Mouse (Mus musculus) midbrain, embryonic 12.5 days (tissue): ENCODE measurements at regions not wholly inside any gene's neighbourhood (a gene's known extent, or its start where the extent isn't known, plus 50 kb on each side); places are given as distances from the start of the nearest gene placed in this dataset.

Experiments
- ATAC-seq: fragments of 200-750 bp; cut with Nextera tagmentation; 2 replicates; pipeline ENCODE4 v1.8.0; 2017; ENCODE audit warnings: low read depth, moderate TSS enrichment, moderate library complexity; ENCODE audit not compliant: low FRiP score
- H3K27ac ChIP-seq: fragments of 300-500 bp; sonication (generic); replicated peaks from 2 replicates; pipeline ENCODE4 v1.5.1; 2016; ENCODE audit warnings: mild to moderate bottlenecking
- H3K27me3 ChIP-seq: fragments of 300-500 bp; sonication (generic); 2 replicates; pipeline ENCODE4 v1.6.1; 2016; ENCODE audit warnings: mild to moderate bottlenecking
- H3K36me3 ChIP-seq: fragments of 300-500 bp; sonication (generic); 2 replicates; pipeline ENCODE4 v1.6.1; 2016
- H3K4me1 ChIP-seq: fragments of 300-500 bp; sonication (generic); 2 replicates; pipeline ENCODE4 v1.6.1; 2016
- H3K4me2 ChIP-seq: fragments of 300-500 bp; sonication (generic); replicated peaks from 2 replicates; pipeline ENCODE4 v1.6.1; 2016; ENCODE audit warnings: mild to moderate bottlenecking, moderate library complexity
- H3K4me3 ChIP-seq: fragments of 300-500 bp; sonication (generic); 2 replicates; pipeline ENCODE4 v1.5.1; 2016; ENCODE audit warnings: mild to moderate bottlenecking
- H3K9ac ChIP-seq: fragments of 300-500 bp; sonication (generic); replicated peaks from 2 replicates; pipeline ENCODE4 v1.6.1; 2016; ENCODE audit warnings: mild to moderate bottlenecking, moderate library complexity
- H3K9me3 ChIP-seq: fragments of 300-500 bp; sonication (generic); 2 replicates; pipeline ENCODE4 v1.6.1; 2016; ENCODE audit warnings: mild to moderate bottlenecking
- WGBS: fragments of 180-500 bp; shearing (Covaris S2); methylation state at CpG from one replicate; pipeline ENCODE4 v1.1.7; 2016; 5-methylcytosine and 5-hydroxymethylcytosine counted together

DNA sequence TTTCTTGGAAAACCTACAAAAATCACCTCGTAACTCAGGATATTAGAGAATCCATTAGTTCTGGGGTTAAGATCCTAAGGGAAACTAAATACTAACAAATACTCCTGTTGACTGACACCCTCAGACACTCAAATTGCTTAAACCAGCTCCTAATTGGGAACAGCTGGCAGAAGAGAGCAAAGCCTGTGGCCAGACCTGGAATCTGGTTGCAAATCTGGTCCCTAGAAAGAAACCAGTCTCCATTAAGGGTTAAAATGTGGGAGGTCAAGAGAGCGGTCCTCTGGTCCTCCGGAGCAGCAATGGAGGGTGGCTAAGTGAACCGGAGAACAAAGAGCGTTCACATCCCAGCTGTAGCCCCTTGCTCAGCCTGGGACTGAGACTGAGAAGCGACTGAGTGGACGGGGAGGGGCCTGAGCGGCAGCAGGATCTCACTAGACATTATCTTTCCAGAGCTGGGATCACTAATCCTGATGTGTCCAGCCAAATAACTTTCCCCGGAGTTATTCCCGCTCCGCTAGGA lies 51.4 kb upstream of the Ptgfrn start:
- Histone ChIP-seq H3K9ac (no peak overlapping the region), H3K27ac (0 out of 2 replicates have a peak overlapping the region, but pooled peaks have one; percentile 25), H3K27me3 (peaks cover 3% of the 10 kb centered on the region; the same call in 1 of the 2 replicates), H3K4me2 (peak overlapping the region; percentile 23; the same call in 1 of the 2 replicates), H3K36me3 (no peaks in the 10 kb centered on the region), H3K4me1 (peaks cover 21% of the 10 kb centered on the region), H3K9me3 (no peaks in the 10 kb centered on the region), H3K4me3 (no peak overlapping the region)
- 13% methylated on average over 11 of the region's 11 CpGs for WGBS
- ATAC-seq, result peak; percentile 62
